ENCODE assay signal across 8 mouse cellular contexts in the genomic region with DNA sequence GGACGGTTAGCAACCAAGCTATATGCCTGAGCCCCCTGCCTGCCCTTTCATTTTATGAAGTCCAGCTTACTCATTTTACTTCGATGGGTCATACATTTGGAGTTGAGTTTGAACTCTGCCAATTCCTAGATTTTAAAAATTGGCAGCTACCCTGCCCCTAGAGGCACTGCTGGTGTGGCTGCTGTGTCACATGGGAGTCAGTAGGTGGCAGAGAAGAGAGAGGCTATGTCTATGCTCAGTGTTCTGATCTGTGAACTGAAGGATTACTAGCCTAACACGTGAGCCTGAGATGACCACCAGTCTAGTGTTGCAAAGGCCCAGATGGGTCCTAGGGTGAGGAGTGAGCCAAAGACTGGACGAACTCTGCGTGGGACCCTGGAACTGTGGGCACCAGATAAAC. TPM values are rescaled to one million over a fixed set of nuclear protein-coding genes. Genes with fewer than 3 reads are reported as not detected.
DNase-seq lines count a peak whose midpoint lies in the region; ATAC-seq and TF ChIP-seq lines count a peak whose summit lies in the region.

No protein-coding gene starts in this region.

- H3K4me3 ChIP-seq in heart, postnatal 0 days (ENCODE audit: low read depth, low read length), result no peak overlapping the region

- CTCF ChIA-PET in Patski (lab: Charles Lee), result interaction anchor here (0.8 to 3.0 kb wide), 8 partner anchors 8 to 162 kb away, joined by 3 to 21 read pairs (median 6); a partner anchor contains a TSS

- peak; percentile 62 for TF ChIP-seq CTCF in heart, postnatal 0 days (IDR thresholded peaks at IDR 0.05; ENCODE audit: low read depth)
- peak; percentile 79 for TF ChIP-seq CTCF in Patski (IDR thresholded peaks at IDR 0.05)

- WGBS in heart, postnatal 0 days, result 67% methylated on average over 5 of the region's 5 CpGs

- TF ChIP-seq EP300 in heart, postnatal 0 days (IDR thresholded peaks at IDR 0.05; ENCODE audit: low read depth), result no peak

- no peak overlapping the region for H3K9ac ChIP-seq in heart, postnatal 0 days (replicated peaks; ENCODE audit: low read depth, low read length)

- in situ Hi-C loops in Patski (cut with MboI; ENCODE audit: low pct_unique_long_range_greater_than_20kb), result no loop called here

- ATAC-seq in heart, postnatal 0 days (ENCODE audit: insufficient read depth, low read depth), result no peak
- peak; percentile 33 for ATAC-seq in Patski

- H3K4me1 ChIP-seq in heart, postnatal 0 days (ENCODE audit: control insufficient read depth, insufficient read depth), result 0 out of 2 replicates have a peak, but pooled peaks cover 5% of the 10 kb centered on the region

- no peaks in the 10 kb centered on the region for H3K27me3 ChIP-seq in heart, postnatal 0 days (ENCODE audit: control insufficient read depth, insufficient read depth, low read length)
- H3K27me3 ChIP-seq in Patski, result no peaks in the 10 kb centered on the region

- POLR2A ChIA-PET in Patski (lab: Charles Lee), result no interaction called here

- intact Hi-C loops in heart, postnatal 25 days (cut with DNase I), result loop anchor here (1.0 to 10.0 kb wide), 4 partner anchors 18 to 380 kb away; a partner anchor contains a TSS

- no peak for DNase-seq in heart, postnatal 0 days (ENCODE audit: low spot score)
- DNase-seq in heart, postnatal 25 days (ENCODE audit: low spot score), result no peak
- DNase-seq in B cell, adult 2 months, result peak; percentile 57 to 60
- no peak for DNase-seq in Patski (ENCODE audit: low read depth, low spot score)
- DNase-seq in lung, postnatal 36 days, result peak; percentile 46
- no peak for DNase-seq in frontal cortex, postnatal 10 days (ENCODE audit: low spot score in 2 of 2)
- no peak for DNase-seq in ovary, postnatal 36 days (ENCODE audit: low spot score)
- no peak for DNase-seq in left cerebral cortex, adult 11 months (ENCODE audit: low spot score)

- H3K36me3 ChIP-seq in heart, postnatal 0 days (replicated peaks; ENCODE audit: control insufficient read depth, insufficient read depth, low read length), result no peaks in the 10 kb centered on the region

- no peak overlapping the region for H3K4me2 ChIP-seq in heart, postnatal 0 days (ENCODE audit: low read depth, low read length)

- no peak overlapping the region for H3K27ac ChIP-seq in heart, postnatal 0 days (ENCODE audit: low read depth)

- no peaks in the 10 kb centered on the region for H3K9me3 ChIP-seq in heart, postnatal 0 days (replicated peaks; ENCODE audit: control insufficient read depth, low read length)

RNA-seq across cellular contexts. Expression of a gene that starts 2.1 kb away (rescaled TPM):
- total RNA-seq in heart, postnatal 0 days (2014; rRNA removed; ENCODE audit: low replicate concordance), result 6.3 and 8.3 TPM in 2 replicates
- 4.2 and 5.1 TPM in 2 replicates for polyA plus RNA-seq in heart, postnatal 0 days (2015; fragmentation: Nextera tagmentation; extraction: Ambion mirVana)
- total RNA-seq in heart, postnatal 25 days (2021), result 10 to 100 TPM; 17.1 to 19.6 TPM
- polyA plus RNA-seq in Patski (2021), result 6.3 TPM

RNA-seq across cellular contexts. Expression of a gene that starts 18.2 kb away (rescaled TPM):
- total RNA-seq in heart, postnatal 0 days (2014; rRNA removed; ENCODE audit: low replicate concordance), result 0.08 and 0.11 TPM in 2 replicates
- polyA plus RNA-seq in heart, postnatal 0 days (2015; fragmentation: Nextera tagmentation; extraction: Ambion mirVana), result 6.4 and 7.0 TPM in 2 replicates
- 10 to 100 TPM; 21.8 to 26.1 TPM for total RNA-seq in heart, postnatal 25 days (2021)
- polyA plus RNA-seq in Patski (2021), result 14.2 TPM

Comparison
In these comparisons a context has a peak if more than half of its experiments do, and no peak if none do; other contexts are left out.
1. RNA of a gene that starts 18.2 kb away (total RNA-seq): 21.8 to 26.1 TPM in heart, postnatal 25 days; 0.08 to 0.11 TPM in heart, postnatal 0 days; every median in the first group is over 10 times any median in the second.
2. DNase-seq: peak in B cell, adult 2 months (2 of 2) and lung, postnatal 36 days (single experiment); none in heart, postnatal 0 days (single experiment), heart, postnatal 25 days (single experiment), Patski (single experiment), frontal cortex, postnatal 10 days (0 of 2), ovary, postnatal 36 days (single experiment) and left cerebral cortex, adult 11 months (single experiment).